Mouse (Mus musculus) thymus, adult 2 months (tissue): ENCODE measurements around the gene Plaur. TPM values are rescaled to one million over a fixed set of nuclear protein-coding genes. Genes with fewer than 3 reads are reported as not detected.

Experiments
- DNase-seq: peaks from one replicate; pipeline ENCODE4 v3.0.0; 2021
- H3K27ac ChIP-seq: fragments of 200-500 bp; 2 replicates; pipeline ENCODE4 v1.5.1; 2012; ENCODE audit warnings: low read length, control low read depth; ENCODE audit not compliant: control insufficient read depth, insufficient read depth
- H3K27me3 ChIP-seq: fragments of 200-500 bp; 2 replicates; pipeline ENCODE4 v1.6.1; 2012; ENCODE audit warnings: mild to moderate bottlenecking, low read length, moderate library complexity, mixed read lengths; ENCODE audit not compliant: control insufficient read depth, insufficient read depth
- H3K36me3 ChIP-seq: fragments of 200-500 bp; 2 replicates; pipeline ENCODE4 v1.6.1; 2012; ENCODE audit warnings: mild to moderate bottlenecking, low read length, moderate library complexity; ENCODE audit not compliant: control insufficient read depth, insufficient read depth
- H3K4me1 ChIP-seq: fragments of 200-500 bp; replicated peaks from 2 replicates; pipeline ENCODE4 v1.6.1; 2012; ENCODE audit warnings: low read length; ENCODE audit not compliant: control insufficient read depth, insufficient read depth
- H3K4me3 ChIP-seq: fragments of 200-500 bp; 2 replicates; pipeline ENCODE4 v1.5.1; 2012; ENCODE audit warnings: mild to moderate bottlenecking, low read length, control low read depth, moderate library complexity; ENCODE audit not compliant: control insufficient read depth, insufficient read depth
- CTCF ChIP-seq: fragments of 200-500 bp; IDR thresholded peaks from 2 replicates; pipeline ENCODE4 v1.5.1; 2012; ENCODE audit warnings: mild to moderate bottlenecking, control low read depth, low read length, moderate library complexity, borderline replicate concordance; ENCODE audit not compliant: control insufficient read depth, poor library complexity, insufficient read depth; ENCODE audit errors: extremely low read depth
- POLR2A ChIP-seq: fragments of 200-500 bp; IDR thresholded peaks from 2 replicates; pipeline ENCODE4 v1.6.1; 2012; ENCODE audit warnings: mild to moderate bottlenecking, low read length, control low read depth, moderate library complexity; ENCODE audit not compliant: control insufficient read depth, poor library complexity, insufficient read depth; ENCODE audit errors: extremely low read depth
- WGBS: fragments of 180-500 bp; shearing (Covaris S2); methylation state at CpG from one replicate; pipeline ENCODE4 v1.1.7; 2018; 5-methylcytosine and 5-hydroxymethylcytosine counted together
- polyA plus RNA-seq: library from polyadenylated mRNA; depleted of rRNA; stranded (reverse); fragments of >200 nt; gene quantifications from 2 replicates; pipeline ENCODE4 v1.2.3, GENCODE M21; 2012

The Plaur gene
- polyA plus RNA-seq, 1 experiment, result 9.5 TPM

DNA sequence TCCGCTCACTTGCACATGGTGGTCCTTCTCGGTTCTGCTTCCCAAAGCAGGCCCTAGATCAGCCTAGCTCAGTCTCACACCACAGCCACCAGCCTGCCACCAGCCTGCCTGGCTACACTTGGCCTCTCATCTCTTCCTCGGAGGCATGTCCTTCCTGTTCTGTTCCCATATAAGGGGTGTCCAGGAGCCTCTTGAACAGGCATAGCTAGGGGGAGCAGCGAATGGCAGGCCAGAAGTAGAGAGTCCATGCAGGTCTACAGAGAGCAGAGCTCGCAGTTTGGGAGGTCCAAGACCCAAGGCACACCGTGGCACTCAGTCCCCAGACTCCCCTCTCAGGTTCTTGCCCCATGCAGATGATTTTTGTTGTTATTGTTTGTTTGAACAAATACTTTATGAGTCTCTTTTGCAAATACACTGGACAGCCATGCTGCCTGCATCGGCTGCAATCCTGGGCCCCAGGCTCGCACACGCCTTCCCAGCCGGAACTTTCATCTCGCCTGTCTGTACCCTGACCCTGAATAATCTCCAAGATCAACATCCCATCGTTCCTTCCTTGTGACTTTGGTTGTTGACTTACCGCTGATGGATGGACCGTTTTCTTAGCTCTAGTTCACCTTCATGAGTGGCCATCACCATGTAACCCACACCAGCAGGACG lies 39.0 kb upstream of the Plaur start:
- H3K36me3 ChIP-seq, result peaks cover 27% of the 10 kb centered on the region
- 95% methylated on average over 15 of the region's 15 CpGs for WGBS
- no peaks in the 10 kb centered on the region for H3K27me3 ChIP-seq
- no peak overlapping the region for H3K4me3 ChIP-seq
- TF ChIP-seq CTCF, result no peak
- no peak for TF ChIP-seq POLR2A
- no peak overlapping the region for H3K27ac ChIP-seq
- DNase-seq, result no peak
- H3K4me1 ChIP-seq, result no peaks in the 10 kb centered on the region

DNA sequence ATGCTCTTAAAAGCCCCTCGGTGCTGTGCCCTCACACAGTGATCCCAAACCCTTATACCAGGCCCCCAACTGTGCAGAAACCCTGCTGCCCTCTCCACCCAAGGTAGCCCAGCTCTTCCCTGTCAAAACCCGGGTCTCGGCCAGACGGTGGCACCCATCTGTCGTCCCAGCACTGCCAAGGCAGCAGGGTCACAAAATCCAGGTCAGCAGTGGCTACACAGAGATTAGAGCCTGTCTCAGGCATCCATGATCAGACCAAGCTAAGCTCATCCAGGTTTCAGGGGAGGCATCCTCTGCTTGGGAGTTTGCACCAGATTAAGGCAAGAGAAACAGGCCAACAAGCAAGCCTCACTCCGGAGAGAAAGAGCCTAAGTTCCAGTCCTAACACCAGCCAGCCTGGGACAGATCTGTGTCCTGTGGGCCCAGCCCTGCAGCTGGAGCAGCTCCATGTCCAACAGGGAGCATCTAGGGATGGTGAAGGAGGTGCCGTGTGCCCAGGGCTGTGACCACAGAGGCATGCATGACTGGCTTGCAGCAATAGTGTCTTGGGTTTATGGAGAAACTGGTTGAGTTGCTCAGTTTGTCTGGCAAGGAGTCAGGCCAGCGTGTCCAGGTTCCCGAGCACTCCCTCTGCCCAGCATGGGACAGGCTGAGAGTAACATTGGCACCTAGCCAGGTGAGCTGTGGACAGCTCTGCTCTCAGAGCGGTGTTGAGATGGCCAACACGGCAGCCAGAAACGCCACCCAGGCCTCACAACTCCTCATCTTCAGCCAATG lies 38.1 kb upstream of the Plaur start:
- 85% methylated on average over 12 of the region's 12 CpGs for WGBS
- peaks cover 27% of the 10 kb centered on the region for H3K36me3 ChIP-seq
- no peak for DNase-seq
- TF ChIP-seq POLR2A, result no peak
- TF ChIP-seq CTCF, result no peak
- no peak overlapping the region for H3K4me3 ChIP-seq
- no peaks in the 10 kb centered on the region for H3K4me1 ChIP-seq
- H3K27me3 ChIP-seq, result no peaks in the 10 kb centered on the region
- H3K27ac ChIP-seq, result no peak overlapping the region

GRCm38 (mm10) chr7:24425919-24426318 lies 36.4 kb upstream of the Plaur start:
- WGBS, result 88% methylated on average over 9 of the region's 9 CpGs

DNA sequence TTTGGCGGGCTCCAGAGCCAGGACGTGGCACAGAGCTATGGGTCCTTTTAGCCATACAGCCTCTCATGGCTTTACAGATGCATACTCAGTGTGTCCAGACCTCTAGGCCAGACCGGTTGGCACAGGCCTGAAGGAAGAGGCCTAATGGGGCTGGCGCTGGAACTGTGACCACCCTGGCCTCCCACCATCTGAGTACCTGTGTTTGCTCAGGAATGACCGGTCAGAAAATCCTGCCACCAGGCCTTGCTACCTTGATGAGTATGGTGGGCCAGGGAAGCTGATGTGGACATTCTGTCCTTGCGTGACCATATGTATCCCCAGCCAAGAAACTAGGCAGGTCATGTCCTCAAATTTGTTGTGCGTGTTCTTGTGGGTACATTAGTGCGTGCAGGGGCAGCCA lies 35.1 kb upstream of the Plaur start:
- no peak overlapping the region for H3K4me3 ChIP-seq
- WGBS, result over 99% methylated on average over 8 of the region's 8 CpGs
- H3K27ac ChIP-seq, result no peak overlapping the region
- H3K4me1 ChIP-seq, result peaks cover 17% of the 10 kb centered on the region
- H3K36me3 ChIP-seq, result peaks cover 11% of the 10 kb centered on the region; the same call in 1 of the 2 replicates
- H3K27me3 ChIP-seq, result no peaks in the 10 kb centered on the region
- DNase-seq, result no peak
- TF ChIP-seq CTCF (no peak), POLR2A (no peak)

More at GRCm38 (mm10) chr7:24425919-24426318, 36.4 kb upstream of the Plaur start:
- Histone ChIP-seq H3K36me3 (peaks cover 23% of the 10 kb centered on the region), H3K27ac (no peak overlapping the region), H3K4me3 (no peak overlapping the region), H3K27me3 (no peaks in the 10 kb centered on the region), H3K4me1 (peaks cover 5% of the 10 kb centered on the region; the same call in 1 of the 2 replicates)
- no peak for TF ChIP-seq POLR2A
- TF ChIP-seq CTCF, result no peak
- DNase-seq, result no peak

GRCm38 (mm10) chr7:24428725-24429124 lies 33.6 kb upstream of the Plaur start:
- Histone ChIP-seq H3K36me3 (peaks cover 1% of the 10 kb centered on the region; the same call in 1 of the 2 replicates), H3K27ac (no peak overlapping the region), H3K4me1 (peaks cover 19% of the 10 kb centered on the region), H3K27me3 (no peaks in the 10 kb centered on the region), H3K4me3 (no peak overlapping the region)
- no peak for DNase-seq
- TF ChIP-seq POLR2A, result no peak
- no peak for TF ChIP-seq CTCF
- WGBS, result 96% methylated on average over 5 of the region's 5 CpGs

- Histone ChIP-seq H3K4me1 (peaks cover 19% of the 10 kb centered on the region), H3K27ac (no peak overlapping the region), H3K36me3 (no peaks in the 10 kb centered on the region), H3K27me3 (no peaks in the 10 kb centered on the region), H3K4me3 (no peak overlapping the region)
- no peak for DNase-seq
- TF ChIP-seq POLR2A (no peak), CTCF (no peak)
- 81% methylated on average over 16 of the region's 16 CpGs for WGBS
These were observed 32.7 kb upstream of the Plaur start for GRCm38 (mm10) chr7:24429413-24430112.
